Mouse (Mus musculus) liver, postnatal 0 days (tissue): ENCODE measurements around the gene Tctn3.

ENCODE experiments used
- CTCF ChIP-seq: sonication (generic); IDR thresholded peaks from 2 replicates; pipeline ENCODE4 v1.5.1; 2016; ENCODE audit warnings: antibody characterized with exemption, low read depth
- EP300 ChIP-seq: IDR thresholded peaks from 2 replicates; pipeline ENCODE4 v1.6.1; 2016; ENCODE audit warnings: antibody characterized with exemption, low read depth, mild to moderate bottlenecking

GRCm38 (mm10) chr19:40607676-40608075 lies 4.4 kb downstream of the Tctn3 start:
- TF ChIP-seq CTCF (no peak), EP300 (no peak)
